Mouse (Mus musculus) midbrain, embryonic 14.5 days (tissue): Measurements from ENCODE around the gene Fbn1. TPM values are rescaled to one million over a fixed set of nuclear protein-coding genes. Genes with fewer than 3 reads are reported as not detected.

Experiments used
- ATAC-seq: fragments of 200-750 bp; cut with Nextera tagmentation; 2 replicates; pipeline ENCODE4 v1.8.0; 2017; ENCODE audit warnings: moderate number of reproducible peaks, moderate library complexity; ENCODE audit not compliant: low FRiP score, low TSS enrichment
- DNase-seq: peaks from one replicate; pipeline ENCODE4 v3.0.0-alpha.2; 2015
- H3K27ac ChIP-seq: fragments of 300-500 bp; sonication (generic); replicated peaks from 2 replicates; pipeline ENCODE4 v1.5.1; 2014; ENCODE audit warnings: mild to moderate bottlenecking, low read depth, low read length, moderate library complexity
- H3K27me3 ChIP-seq: fragments of 300-500 bp; sonication (generic); 2 replicates; pipeline ENCODE4 v1.6.1; 2014; ENCODE audit warnings: low read length, control low read depth, mixed read lengths; ENCODE audit not compliant: control insufficient read depth, insufficient read depth
- H3K36me3 ChIP-seq: fragments of 300-500 bp; sonication (generic); 2 replicates; pipeline ENCODE4 v1.6.1; 2014; ENCODE audit warnings: low read length, control low read depth; ENCODE audit not compliant: control insufficient read depth, insufficient read depth
- H3K4me1 ChIP-seq: fragments of 300-500 bp; sonication (generic); 2 replicates; pipeline ENCODE4 v1.6.1; 2014; ENCODE audit warnings: mild to moderate bottlenecking, antibody characterized with exemption, low read length, control low read depth; ENCODE audit not compliant: control insufficient read depth, insufficient read depth
- H3K4me2 ChIP-seq: fragments of 300-500 bp; sonication (generic); 2 replicates; pipeline ENCODE4 v1.6.1; 2014; ENCODE audit warnings: mild to moderate bottlenecking, low read length, moderate library complexity
- H3K4me3 ChIP-seq: fragments of 300-500 bp; sonication (generic); replicated peaks from 2 replicates; pipeline ENCODE4 v1.5.1; 2014; ENCODE audit warnings: low read depth, low read length
- H3K9ac ChIP-seq: fragments of 300-500 bp; sonication (generic); replicated peaks from 2 replicates; pipeline ENCODE4 v1.6.1; 2014; ENCODE audit warnings: mild to moderate bottlenecking, low read length, moderate library complexity
- H3K9me3 ChIP-seq: fragments of 300-500 bp; sonication (generic); 2 replicates; pipeline ENCODE4 v1.6.1; 2016; ENCODE audit warnings: low read length, control low read depth, mixed read lengths; ENCODE audit not compliant: control insufficient read depth
- WGBS: fragments of 180-500 bp; shearing (Covaris S2); extraction: QIAGEN DNeasy Blood & Tissue Kit; methylation state at CpG from one replicate; pipeline ENCODE4 v1.1.7; 2014; 5-methylcytosine and 5-hydroxymethylcytosine counted together
- polyA plus RNA-seq: library from polyadenylated mRNA; unstranded; fragments of >200 nt; fragmentation: Nextera tagmentation; extraction: Ambion mirVana; gene quantifications from 2 replicates; pipeline ENCODE4 v1.2.1, GENCODE M21; 2014

Gene Fbn1
- polyA plus RNA-seq, 1 experiment from 2014 or later: 4.4 TPM

DNA sequence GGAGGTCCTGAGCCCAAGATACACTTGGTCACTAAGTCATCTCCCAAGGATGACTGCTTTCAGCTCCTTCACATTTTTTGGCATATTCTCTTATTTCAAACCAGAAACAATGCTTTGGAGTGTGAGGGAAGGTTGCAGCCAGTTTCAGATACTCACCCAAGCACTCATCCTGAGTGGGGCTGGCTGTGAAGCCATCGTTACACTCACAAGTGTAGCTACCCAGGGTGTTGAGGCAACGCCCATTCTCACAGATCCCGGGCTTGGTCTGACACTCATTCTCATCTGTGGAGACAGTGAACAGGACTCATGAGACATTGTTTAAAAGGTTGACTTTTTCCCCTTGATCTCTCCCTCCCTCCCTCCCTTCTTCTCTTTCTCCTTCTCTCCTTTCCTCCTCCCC lies 192.6 kb downstream of the Fbn1 start:
- ATAC-seq (no peak), DNase-seq (no peak)
- Histone ChIP-seq H3K27me3 (no peaks in the 10 kb centered on the region), H3K4me1 (no peaks in the 10 kb centered on the region), H3K36me3 (no peaks in the 10 kb centered on the region; the same call in 1 of the 2 replicates), H3K9ac (no peak overlapping the region), H3K27ac (no peak overlapping the region), H3K4me2 (no peak overlapping the region), H3K4me3 (no peak overlapping the region), H3K9me3 (no peaks in the 10 kb centered on the region)
- 92% methylated on average over 3 of the region's 3 CpGs for WGBS

DNA sequence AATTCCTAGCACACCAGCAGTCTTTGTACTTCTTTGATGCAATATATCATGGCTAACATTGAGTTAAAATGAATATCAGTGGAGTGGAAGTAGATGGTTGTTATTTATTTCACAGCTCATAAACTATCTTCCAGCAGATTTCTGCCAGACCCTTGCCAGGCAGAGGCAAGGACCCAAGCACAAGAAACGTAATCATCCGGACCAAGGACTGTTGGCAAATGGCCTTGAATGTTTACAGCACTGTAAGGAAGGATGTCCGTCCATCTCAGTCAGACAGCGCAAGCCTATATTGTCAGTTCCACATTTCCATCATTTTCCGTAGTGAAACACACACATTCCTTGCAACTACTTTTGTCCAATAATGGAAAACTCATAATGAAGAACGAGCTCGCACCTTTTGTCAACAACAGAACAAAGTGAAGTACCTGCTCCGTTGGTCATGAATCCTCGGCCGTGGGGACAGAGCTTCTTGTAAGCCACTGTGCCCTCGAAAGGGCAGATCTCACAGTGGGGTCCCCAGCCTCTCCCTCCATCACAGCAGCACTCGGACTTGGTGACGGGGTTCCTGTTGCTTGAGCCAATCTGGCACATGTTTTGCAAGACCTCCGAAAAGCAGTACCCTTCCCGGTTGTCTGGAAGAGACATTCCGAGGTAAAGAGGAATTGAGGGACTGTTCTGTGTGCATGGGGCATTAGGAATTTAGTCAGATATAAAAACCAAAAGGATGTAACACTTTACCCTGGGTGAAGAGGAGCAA lies 193.4 kb downstream of the Fbn1 start:
- Histone ChIP-seq H3K27me3 (no peaks in the 10 kb centered on the region), H3K4me2 (no peak overlapping the region), H3K4me3 (no peak overlapping the region), H3K4me1 (no peaks in the 10 kb centered on the region), H3K9ac (no peak overlapping the region), H3K27ac (no peak overlapping the region), H3K36me3 (no peaks in the 10 kb centered on the region; the same call in 1 of the 2 replicates), H3K9me3 (no peaks in the 10 kb centered on the region)
- ATAC-seq: no peak
- 89% methylated on average over 16 of the region's 16 CpGs for WGBS
- no peak for DNase-seq

DNA sequence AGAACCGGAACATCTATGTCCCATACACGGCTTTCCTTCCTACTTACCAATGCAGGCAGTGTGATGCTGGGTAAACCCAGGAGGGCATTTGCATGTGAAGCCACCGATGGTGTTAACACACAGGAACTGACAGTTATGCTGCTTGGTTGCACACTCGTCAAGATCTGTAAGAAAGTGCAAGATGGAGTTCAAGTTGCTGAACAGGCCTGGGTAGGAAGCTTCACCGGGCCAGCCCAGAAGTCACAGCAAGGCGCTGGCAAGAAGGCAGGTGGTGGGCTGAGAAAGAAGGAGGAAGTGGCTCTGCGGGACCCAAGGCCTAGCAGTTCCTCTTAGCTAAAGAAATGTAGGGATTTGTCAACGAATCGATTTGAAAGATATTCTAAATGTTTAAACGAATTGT lies 198.1 kb downstream of the Fbn1 start:
- no peak overlapping the region for H3K4me3 ChIP-seq
- H3K27me3 ChIP-seq: no peaks in the 10 kb centered on the region
- H3K27ac ChIP-seq: no peak overlapping the region
- WGBS: 91% methylated on average over 10 of the region's 10 CpGs
- no peaks in the 10 kb centered on the region for H3K9me3 ChIP-seq
- no peak overlapping the region for H3K4me2 ChIP-seq
- H3K36me3 ChIP-seq: peaks cover 9% of the 10 kb centered on the region
- ATAC-seq (no peak), DNase-seq (no peak)
- no peaks in the 10 kb centered on the region for H3K4me1 ChIP-seq
- H3K9ac ChIP-seq: no peak overlapping the region

DNA sequence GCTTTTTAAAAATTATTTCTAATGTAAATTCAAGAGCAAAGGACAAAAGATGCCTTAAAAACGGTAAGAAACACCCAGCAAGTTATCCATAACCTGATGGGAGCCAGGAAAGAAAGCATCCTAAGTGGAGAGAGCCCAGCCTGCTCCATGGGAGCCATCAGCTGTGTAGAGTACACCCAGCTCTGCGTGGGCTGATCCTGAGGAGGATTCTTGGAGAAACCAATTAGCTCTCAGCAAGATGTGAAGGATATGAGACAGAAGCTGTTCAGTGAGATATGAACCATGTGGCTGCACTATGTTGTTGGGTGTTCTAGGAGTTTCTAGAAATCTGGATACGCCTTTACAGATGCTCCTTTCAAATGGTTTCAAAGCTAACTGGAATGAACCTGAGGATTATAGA lies 202.1 kb downstream of the Fbn1 start:
- no peak overlapping the region for H3K4me2 ChIP-seq
- DNase-seq (no peak), ATAC-seq (no peak)
- no peak overlapping the region for H3K9ac ChIP-seq
- no peaks in the 10 kb centered on the region for H3K9me3 ChIP-seq
- no peaks in the 10 kb centered on the region for H3K27me3 ChIP-seq
- H3K36me3 ChIP-seq: peaks cover 12% of the 10 kb centered on the region
- no peak overlapping the region for H3K4me3 ChIP-seq
- H3K4me1 ChIP-seq: no peaks in the 10 kb centered on the region
- WGBS: 85% methylated on average over 3 of the region's 3 CpGs
- H3K27ac ChIP-seq: no peak overlapping the region

DNA sequence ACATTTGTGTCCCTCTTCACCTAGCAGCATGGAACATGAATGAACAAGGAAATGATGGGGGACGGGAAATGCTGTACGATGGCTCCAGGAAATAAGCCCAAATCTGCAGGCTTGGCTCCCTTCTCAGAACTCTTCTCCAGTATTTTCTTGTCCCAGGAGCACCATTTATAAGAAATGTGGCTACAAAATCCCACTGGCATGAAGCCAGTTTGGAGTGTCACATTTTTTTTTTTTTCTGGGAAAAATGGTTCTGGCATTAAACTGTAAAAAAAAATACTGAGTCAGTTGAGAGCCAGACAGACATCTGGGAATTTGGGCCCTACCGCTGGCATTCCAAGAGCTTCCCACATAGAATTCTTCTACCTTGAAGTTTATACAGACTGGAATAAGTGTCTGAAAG lies 203.0 kb downstream of the Fbn1 start:
- H3K36me3 ChIP-seq: peaks cover 13% of the 10 kb centered on the region
- no peaks in the 10 kb centered on the region for H3K9me3 ChIP-seq
- no peak overlapping the region for H3K27ac ChIP-seq
- no peak for DNase-seq
- ATAC-seq: no peak
- no peak overlapping the region for H3K4me2 ChIP-seq
- H3K4me3 ChIP-seq: no peak overlapping the region
- no peaks in the 10 kb centered on the region for H3K27me3 ChIP-seq
- H3K4me1 ChIP-seq: no peaks in the 10 kb centered on the region
- WGBS: 96% methylated on average over 3 of the region's 3 CpGs
- no peak overlapping the region for H3K9ac ChIP-seq

DNA sequence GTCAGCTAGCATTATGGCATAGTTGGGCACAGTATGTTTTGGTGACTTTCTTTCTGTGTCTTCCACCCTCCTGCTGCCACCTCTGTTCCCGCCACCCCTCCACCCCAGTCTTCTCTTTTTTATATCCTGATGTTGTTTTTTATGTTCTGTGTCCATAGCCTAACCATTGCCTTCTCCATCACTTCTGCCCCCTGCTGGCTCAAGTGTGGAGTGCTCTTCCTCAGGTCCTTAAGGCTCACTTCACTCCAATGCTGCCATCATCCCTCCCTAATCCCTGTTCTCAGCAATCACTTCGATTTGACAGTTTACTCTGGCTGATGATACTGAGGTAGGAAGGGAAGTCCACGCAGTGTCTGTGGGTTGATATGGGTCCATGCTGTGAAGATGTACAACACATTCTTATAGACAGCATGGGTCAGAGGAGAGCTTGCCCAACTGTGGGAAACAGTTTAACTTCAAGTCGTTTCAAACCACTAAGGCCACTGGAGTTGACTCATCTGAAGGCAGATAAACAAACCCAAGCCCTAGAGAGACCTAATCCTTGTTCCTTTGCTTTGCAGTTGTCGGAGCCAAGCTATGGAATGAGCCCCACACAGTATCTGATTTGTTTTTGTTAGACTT lies 203.9 kb downstream of the Fbn1 start:
- Histone ChIP-seq H3K4me1 (no peaks in the 10 kb centered on the region), H3K27me3 (no peaks in the 10 kb centered on the region), H3K9me3 (no peaks in the 10 kb centered on the region), H3K27ac (no peak overlapping the region), H3K9ac (no peak overlapping the region), H3K4me3 (no peak overlapping the region), H3K4me2 (no peak overlapping the region), H3K36me3 (peaks cover 13% of the 10 kb centered on the region)
- DNase-seq (no peak), ATAC-seq (no peak)
- 87% methylated on average over 5 of the region's 5 CpGs for WGBS

DNA sequence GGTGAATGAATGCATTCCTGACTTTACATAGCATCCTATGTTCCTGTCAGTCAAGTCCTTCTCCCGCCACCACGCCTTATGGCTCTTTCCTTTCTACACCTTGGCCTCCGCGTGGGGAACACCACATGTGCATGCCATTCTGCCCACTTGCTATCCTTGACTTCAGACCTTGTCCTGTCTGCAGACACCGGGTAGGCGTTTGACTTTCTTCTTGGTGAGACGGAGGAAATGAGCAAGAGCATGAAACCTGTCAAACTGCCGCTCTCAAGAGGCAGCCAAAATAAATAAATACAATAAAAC lies 205.2 kb downstream of the Fbn1 start:
- Histone ChIP-seq H3K4me1 (no peaks in the 10 kb centered on the region), H3K27ac (no peak overlapping the region), H3K9me3 (no peaks in the 10 kb centered on the region), H3K9ac (no peak overlapping the region), H3K4me2 (no peak overlapping the region), H3K27me3 (no peaks in the 10 kb centered on the region), H3K4me3 (no peak overlapping the region), H3K36me3 (0 out of 2 replicates have a peak, but pooled peaks cover 4% of the 10 kb centered on the region)
- DNase-seq (no peak), ATAC-seq (no peak)
- 89% methylated on average over 8 of the region's 8 CpGs for WGBS

DNA sequence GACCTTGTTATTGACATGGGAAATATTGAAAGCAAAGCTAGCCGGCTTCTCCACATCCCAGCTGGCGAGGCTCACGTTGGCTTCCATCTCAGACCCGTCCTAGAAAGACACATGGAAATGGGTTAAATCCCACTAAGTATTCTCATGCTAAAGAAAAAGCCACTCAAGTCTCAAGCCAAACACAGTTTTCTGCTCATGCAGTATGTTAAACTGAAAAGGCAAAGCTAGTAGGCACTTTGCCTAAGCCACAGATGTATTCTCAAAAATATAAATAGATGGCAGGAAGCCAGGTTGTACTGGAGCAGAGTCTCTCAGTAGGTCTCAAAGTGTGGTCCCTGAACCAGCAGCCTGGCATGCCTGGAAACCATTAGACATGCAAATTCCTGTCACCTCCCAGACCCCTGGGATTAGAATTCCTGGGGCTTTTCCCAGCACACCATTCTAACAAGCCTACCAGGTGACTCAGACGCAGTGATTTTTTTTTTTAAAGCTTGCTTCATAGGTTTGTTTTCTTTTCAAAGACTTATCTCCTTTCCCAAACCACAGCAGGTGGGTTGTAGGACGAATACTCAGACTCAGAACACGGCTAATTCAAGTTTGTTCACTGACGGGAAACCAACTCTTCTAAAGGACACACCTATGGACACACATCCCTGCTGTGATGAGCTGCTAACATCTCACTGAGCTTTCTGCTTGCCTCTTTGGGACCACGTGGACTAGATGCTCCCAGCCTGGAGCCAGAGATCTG lies 205.7 kb downstream of the Fbn1 start:
- 0 out of 2 replicates have a peak, but pooled peaks cover 4% of the 10 kb centered on the region for H3K36me3 ChIP-seq
- H3K4me2 ChIP-seq: no peak overlapping the region
- no peaks in the 10 kb centered on the region for H3K4me1 ChIP-seq
- H3K27me3 ChIP-seq: no peaks in the 10 kb centered on the region
- no peak overlapping the region for H3K27ac ChIP-seq
- ATAC-seq: no peak
- no peak for DNase-seq
- H3K9ac ChIP-seq: no peak overlapping the region
- no peak overlapping the region for H3K4me3 ChIP-seq
- 60% methylated on average over 9 of the region's 9 CpGs for WGBS
- no peaks in the 10 kb centered on the region for H3K9me3 ChIP-seq
